Mouse (Mus musculus) hindbrain, embryonic 11.5 days (tissue): ENCODE measurements around the gene Ptprcap. TPM values are rescaled to one million over a fixed set of nuclear protein-coding genes. Genes with fewer than 3 reads are reported as not detected.
A peak's percentile ranks its signal among the peaks of the same experiment; 100 is the strongest.

ENCODE experiments used
- ATAC-seq: fragments of 200-750 bp; cut with Nextera tagmentation; 2 replicates; pipeline ENCODE4 v1.8.0; 2017; ENCODE audit warnings: mild to moderate bottlenecking, moderate TSS enrichment, moderate library complexity; ENCODE audit not compliant: low FRiP score
- DNase-seq: peaks from one replicate; pipeline ENCODE4 v3.0.0-alpha.2; 2015; ENCODE audit warnings: low spot score
- H3K27ac ChIP-seq: fragments of 300-500 bp; sonication (generic); 2 replicates; pipeline ENCODE4 v1.5.1; 2014; ENCODE audit warnings: mild to moderate bottlenecking, low read depth, low read length
- H3K27me3 ChIP-seq: fragments of 300-500 bp; sonication (generic); 2 replicates; pipeline ENCODE4 v1.6.1; 2014; ENCODE audit warnings: mild to moderate bottlenecking, low read length, moderate library complexity, mixed read lengths; ENCODE audit not compliant: control insufficient read depth, insufficient read depth
- H3K36me3 ChIP-seq: fragments of 300-500 bp; sonication (generic); 2 replicates; pipeline ENCODE4 v1.6.1; 2014; ENCODE audit warnings: mild to moderate bottlenecking, low read length, moderate library complexity, mixed read lengths; ENCODE audit not compliant: control insufficient read depth, insufficient read depth
- H3K4me1 ChIP-seq: fragments of 300-500 bp; sonication (generic); replicated peaks from 2 replicates; pipeline ENCODE4 v1.6.1; 2014; ENCODE audit warnings: low read length, mixed read lengths; ENCODE audit not compliant: control insufficient read depth, insufficient read depth
- H3K4me2 ChIP-seq: fragments of 300-500 bp; sonication (generic); replicated peaks from 2 replicates; pipeline ENCODE4 v1.6.1; 2014; ENCODE audit warnings: mild to moderate bottlenecking, low read depth, low read length
- H3K4me3 ChIP-seq: fragments of 300-500 bp; sonication (generic); 2 replicates; pipeline ENCODE4 v1.5.1; 2014; ENCODE audit warnings: low read depth, low read length
- H3K9ac ChIP-seq: fragments of 300-500 bp; sonication (generic); 2 replicates; pipeline ENCODE4 v1.6.1; 2014; ENCODE audit warnings: low read depth, low read length
- H3K9me3 ChIP-seq: fragments of 300-500 bp; sonication (generic); 2 replicates; pipeline ENCODE4 v1.6.1; 2016; ENCODE audit warnings: low read length; ENCODE audit not compliant: control insufficient read depth
- WGBS: fragments of 180-500 bp; shearing (Covaris S2); extraction: QIAGEN DNeasy Blood & Tissue Kit; methylation state at CpG from one replicate; pipeline ENCODE4 v1.1.7; 2014; 5-methylcytosine and 5-hydroxymethylcytosine counted together
- polyA plus RNA-seq: library from polyadenylated mRNA; unstranded; fragments of >200 nt; fragmentation: Nextera tagmentation; extraction: Ambion mirVana; gene quantifications from 2 replicates; pipeline ENCODE4 v1.2.1, GENCODE M21; 2014

The Ptprcap gene
- polyA plus RNA-seq, 1 experiment from 2014 or later: 1.1 TPM

- Histone ChIP-seq H3K27ac (no peak overlapping the region), H3K4me1 (peaks cover 8% of the 10 kb centered on the region), H3K4me2 (peak overlapping the region; percentile 84), H3K27me3 (no peaks in the 10 kb centered on the region), H3K9me3 (no peaks in the 10 kb centered on the region), H3K36me3 (0 out of 2 replicates have a peak, but pooled peaks cover 2% of the 10 kb centered on the region), H3K4me3 (peak overlapping the region; percentile 63), H3K9ac (peak overlapping the region; percentile 66)
- 5% methylated on average over 7 of the region's 8 CpGs for WGBS
- ATAC-seq: no peak; the same call in 1 of the 2 replicates
- DNase-seq: no peak
These were observed 4.6 kb upstream of the Ptprcap start for GRCm38 (mm10) chr19:4148819-4149218.

GRCm38 (mm10) chr19:4149283-4149682 is 4.1 kb upstream of the Ptprcap start:
- Histone ChIP-seq H3K9ac (peak overlapping the region; percentile 66), H3K36me3 (0 out of 2 replicates have a peak, but pooled peaks cover 2% of the 10 kb centered on the region), H3K27ac (no peak overlapping the region), H3K4me3 (peak overlapping the region; percentile 63), H3K27me3 (no peaks in the 10 kb centered on the region), H3K4me1 (peaks cover 8% of the 10 kb centered on the region), H3K4me2 (peak overlapping the region; percentile 84), H3K9me3 (no peaks in the 10 kb centered on the region)
- DNase-seq (no peak), ATAC-seq (no peak)
- WGBS: 92% methylated on average over 11 of the region's 11 CpGs

GRCm38 (mm10) chr19:4149764-4150461 is 3.5 kb upstream of the Ptprcap start:
- Histone ChIP-seq H3K27me3 (no peaks in the 10 kb centered on the region), H3K9me3 (no peaks in the 10 kb centered on the region), H3K4me3 (no peak overlapping the region), H3K36me3 (0 out of 2 replicates have a peak, but pooled peaks cover 2% of the 10 kb centered on the region), H3K4me1 (peaks cover 8% of the 10 kb centered on the region), H3K27ac (no peak overlapping the region), H3K4me2 (no peak overlapping the region), H3K9ac (no peak overlapping the region)
- WGBS: 95% methylated on average over 17 of the region's 17 CpGs
- ATAC-seq (no peak), DNase-seq (no peak)

- Histone ChIP-seq H3K4me3 (no peak overlapping the region), H3K4me2 (no peak overlapping the region), H3K27me3 (no peaks in the 10 kb centered on the region), H3K9me3 (no peaks in the 10 kb centered on the region), H3K27ac (no peak overlapping the region), H3K4me1 (peaks cover 8% of the 10 kb centered on the region), H3K9ac (no peak overlapping the region), H3K36me3 (0 out of 2 replicates have a peak, but pooled peaks cover 2% of the 10 kb centered on the region)
- 93% methylated on average over 22 of the region's 22 CpGs for WGBS
- DNase-seq (no peak), ATAC-seq (no peak)
These were observed 2.6 kb upstream of the Ptprcap start for GRCm38 (mm10) chr19:4150567-4151487.

GRCm38 (mm10) chr19:4151488-4151860 is 1.9 kb upstream of the Ptprcap start:
- 0 out of 2 replicates have a peak, but pooled peaks cover 4% of the 10 kb centered on the region for H3K36me3 ChIP-seq

GRCm38 (mm10) chr19:4151898-4152297 is 1.5 kb upstream of the Ptprcap start:
- Histone ChIP-seq H3K4me1 (peaks cover 8% of the 10 kb centered on the region), H3K4me2 (no peak overlapping the region), H3K27ac (no peak overlapping the region), H3K27me3 (no peaks in the 10 kb centered on the region), H3K9me3 (no peaks in the 10 kb centered on the region), H3K4me3 (no peak overlapping the region), H3K36me3 (0 out of 2 replicates have a peak, but pooled peaks cover 4% of the 10 kb centered on the region), H3K9ac (no peak overlapping the region)
- 90% methylated on average over 5 of the region's 5 CpGs for WGBS
- ATAC-seq (no peak), DNase-seq (no peak)

More at GRCm38 (mm10) chr19:4151488-4151860, 1.9 kb upstream of the Ptprcap start:
- Histone ChIP-seq H3K9me3 (no peaks in the 10 kb centered on the region), H3K4me2 (no peak overlapping the region), H3K27ac (no peak overlapping the region), H3K4me1 (peaks cover 8% of the 10 kb centered on the region), H3K27me3 (no peaks in the 10 kb centered on the region), H3K4me3 (no peak overlapping the region), H3K9ac (no peak overlapping the region)
- DNase-seq (no peak), ATAC-seq (no peak)
- 91% methylated on average over 3 of the region's 5 CpGs for WGBS

GRCm38 (mm10) chr19:4152445-4153231 is 766 bp upstream of the Ptprcap start:
- ATAC-seq (no peak), DNase-seq (no peak)
- Histone ChIP-seq H3K36me3 (0 out of 2 replicates have a peak, but pooled peaks cover 4% of the 10 kb centered on the region), H3K27ac (no peak overlapping the region), H3K9ac (no peak overlapping the region), H3K9me3 (no peaks in the 10 kb centered on the region), H3K4me2 (no peak overlapping the region), H3K4me3 (no peak overlapping the region), H3K4me1 (peaks cover 8% of the 10 kb centered on the region), H3K27me3 (no peaks in the 10 kb centered on the region)
- 91% methylated on average over 8 of the region's 8 CpGs for WGBS
